Mouse (Mus musculus): ENCODE measurements around the gene Plekha5.

DNA sequence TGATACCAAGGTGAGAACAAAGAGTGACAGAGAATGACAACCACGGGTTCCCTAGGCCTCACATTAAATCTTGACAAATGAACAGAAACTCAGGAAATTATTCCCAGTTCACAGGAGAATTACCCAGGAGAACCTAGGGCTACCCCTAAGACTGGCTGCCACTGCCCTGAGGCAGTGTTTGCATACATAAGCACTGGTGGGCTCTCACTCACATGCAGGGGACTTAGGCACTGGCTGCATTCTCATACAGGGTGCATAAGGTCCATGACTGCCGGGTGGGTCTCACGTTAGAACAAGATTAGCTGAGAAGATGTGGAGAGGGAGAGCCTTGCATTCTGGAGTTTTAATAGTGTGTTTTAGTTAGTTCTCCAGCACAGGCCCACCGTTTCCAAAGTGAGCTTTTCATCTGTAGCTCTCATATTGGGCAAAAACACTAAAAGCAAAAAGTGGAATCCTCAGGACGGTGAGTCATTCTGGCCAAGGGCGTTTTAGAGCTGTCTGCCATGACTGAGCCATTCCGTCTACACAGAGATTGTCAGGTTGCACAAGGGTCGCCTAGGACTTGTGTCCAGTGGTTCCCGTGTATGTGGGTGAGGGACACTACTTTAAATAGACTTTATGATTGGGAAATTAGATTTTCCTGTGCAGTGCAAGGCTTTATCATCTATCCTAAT, 138.2 kb downstream of the Plekha5 start:
- TF ChIP-seq CTCF (IDR thresholded peaks at IDR 0.05; ENCODE audit: low read depth, low read length) (no peak), POLR2A (IDR thresholded peaks at IDR 0.05; ENCODE audit: extremely low read depth, insufficient read depth, low read length) (no peak)

All from liver, adult 2 months (tissue).